Mouse (Mus musculus) MEL (cell line): ENCODE measurements at regions not wholly inside any gene's neighbourhood (a gene's known extent, or its start where the extent isn't known, plus 50 kb on each side); places are given as distances from the start of the nearest gene placed in this dataset.

Source experiments
- CHD2 ChIP-seq: IDR thresholded peaks from 2 replicates; pipeline ENCODE4 v1.6.1; 2011; ENCODE audit warnings: low read length, improper control_type of control experiment
- CTCF ChIP-seq, 3 experiments: IDR thresholded peaks in 2 of 3; conservative IDR thresholded peaks in 1 of 3; 2 replicates each; pipeline ENCODE4 v1.5.1; 2011 to 2012; ENCODE audit warnings: low read length in 3 of 3, low read depth in 2 of 3, mild to moderate bottlenecking in 2 of 3, improper control_type of control experiment in 1 of 3, inconsistent platforms in 1 of 3, mixed read lengths in 1 of 3, moderate library complexity in 1 of 3; ENCODE audit not compliant: control insufficient read depth in 1 of 3, insufficient read depth in 1 of 3, poor library complexity in 1 of 3, severe bottlenecking in 1 of 3
- EP300 ChIP-seq, 2 experiments: IDR thresholded peaks; 2 replicates each; pipeline ENCODE4 v1.6.1; 2011; ENCODE audit warnings: improper control_type of control experiment in 2 of 2, low read length in 2 of 2, low read depth in 1 of 2, mild to moderate bottlenecking in 1 of 2
- MYB ChIP-seq: IDR thresholded peaks from 2 replicates; pipeline ENCODE4 v1.6.1; 2011; ENCODE audit warnings: mild to moderate bottlenecking, low read depth, low read length, improper control_type of control experiment
- NELFE ChIP-seq: IDR thresholded peaks from 2 replicates; pipeline ENCODE4 v1.6.1; 2011; ENCODE audit warnings: low read depth, low read length, improper control_type of control experiment
- TCF12 ChIP-seq: IDR thresholded peaks from 2 replicates; pipeline ENCODE4 v1.6.1; 2014; ENCODE audit warnings: low read depth, mild to moderate bottlenecking, inconsistent platforms, low read length, improper control_type of control experiment, moderate library complexity
- ZNF384 ChIP-seq: IDR thresholded peaks from 2 replicates; pipeline ENCODE4 v1.6.1; 2012; ENCODE audit warnings: low read depth, mild to moderate bottlenecking, inconsistent platforms, low read length, improper control_type of control experiment

DNA sequence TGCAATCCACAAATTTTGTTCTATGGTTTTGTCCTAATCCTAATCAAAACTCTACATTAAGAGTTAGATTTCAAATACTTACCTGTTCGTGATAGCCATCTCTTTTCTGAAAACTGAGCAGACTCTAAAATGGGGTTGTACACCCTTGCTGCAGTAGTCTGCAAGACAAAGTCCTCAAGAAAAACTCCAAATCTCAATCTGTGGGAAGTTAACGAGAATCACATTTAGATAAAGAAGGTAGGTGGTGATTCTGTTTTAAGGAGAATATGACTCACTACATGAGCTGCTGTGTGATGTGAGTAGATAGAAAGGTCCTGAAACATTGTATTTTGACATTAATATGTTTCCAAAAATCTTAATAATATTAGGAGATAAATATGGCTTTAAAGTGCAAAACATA is 107.6 kb downstream of the Anxa1 start:
- TF ChIP-seq TCF12 (no peak), CTCF (IDR thresholded peaks at IDR 0.05 in 2 of 3, conservative IDR thresholded peaks at IDR 0.05 in 1 of 3; ENCODE audit: control insufficient read depth in 1 of 3, insufficient read depth in 1 of 3, low read depth in 2 of 3, low read length in 3 of 3, poor library complexity in 1 of 3, severe bottlenecking in 1 of 3) (no peak), NELFE (no peak), CHD2 (no peak), MYB (no peak), ZNF384 (no peak), EP300 (IDR thresholded peaks at IDR 0.05; ENCODE audit: low read depth in 1 of 2, low read length in 2 of 2) (no peak)
